Mouse (Mus musculus) layer of hippocampus, postnatal 36 days (tissue): ENCODE measurements around the gene Lnx2. TPM values are rescaled to one million over a fixed set of nuclear protein-coding genes. Genes with fewer than 3 reads are reported as not detected.

ENCODE experiments used
- DNase-seq, 2 experiments: peaks; one replicate each; pipeline ENCODE4 v3.0.0; 2022
- total RNA-seq, 2 experiments: library from RNA; stranded (reverse); gene quantifications; 2 replicates each; pipeline ENCODE4 v1.2.3; 2021

Lnx2 gene
- total RNA-seq, 2 experiments from 2014 or later, result 5.6 to 6.2 TPM

GRCm38 (mm10) chr5:147077305-147078034, 1.1 kb upstream of the Lnx2 start:
- DNase-seq, result peak; percentile 87 to 89

- no peak for DNase-seq
These were observed 396 bp upstream of the Lnx2 start, which contains the start of gene Polr1d for GRCm38 (mm10) chr5:147076799-147077165. Gene Polr1d, plus strand, starts transcription at chr5:147077050.

GRCm38 (mm10) chr5:147075103-147076025, 1.0 kb downstream of the Lnx2 start:
- DNase-seq, result no peak

- no peak for DNase-seq
These were observed 2.6 kb downstream of the Lnx2 start for GRCm38 (mm10) chr5:147073805-147074204.

GRCm38 (mm10) chr5:147071886-147072285, 4.5 kb downstream of the Lnx2 start:
- DNase-seq, result no peak

- no peak for DNase-seq
These were observed 5.4 kb downstream of the Lnx2 start for GRCm38 (mm10) chr5:147070791-147071516.

GRCm38 (mm10) chr5:147068876-147069275, 7.5 kb downstream of the Lnx2 start:
- peak; percentile 75 to 79 for DNase-seq

- no peak for DNase-seq
These were observed 9.4 kb downstream of the Lnx2 start for GRCm38 (mm10) chr5:147066965-147067364.

- no peak for DNase-seq
These were observed 10.3 kb downstream of the Lnx2 start for GRCm38 (mm10) chr5:147066129-147066528.

GRCm38 (mm10) chr5:147063215-147063661, 13.1 kb downstream of the Lnx2 start:
- DNase-seq, result no peak

GRCm38 (mm10) chr5:147060024-147060423, 16.4 kb downstream of the Lnx2 start:
- no peak for DNase-seq

GRCm38 (mm10) chr5:147059319-147059718, 17.1 kb downstream of the Lnx2 start:
- no peak for DNase-seq

- no peak for DNase-seq
These were observed 17.7 kb downstream of the Lnx2 start for GRCm38 (mm10) chr5:147058661-147059060.

- no peak for DNase-seq
These were observed 18.6 kb downstream of the Lnx2 start for GRCm38 (mm10) chr5:147057626-147058414.

- DNase-seq, result no peak
These were observed 19.6 kb downstream of the Lnx2 start for GRCm38 (mm10) chr5:147056712-147057290.

GRCm38 (mm10) chr5:147055572-147056245, 20.7 kb downstream of the Lnx2 start:
- no peak for DNase-seq

GRCm38 (mm10) chr5:147054747-147055270, 21.6 kb downstream of the Lnx2 start:
- DNase-seq, result no peak

GRCm38 (mm10) chr5:147054328-147054727, 22.1 kb downstream of the Lnx2 start:
- no peak for DNase-seq

- DNase-seq, result no peak
These were observed 22.9 kb downstream of the Lnx2 start for GRCm38 (mm10) chr5:147053481-147053880.

GRCm38 (mm10) chr5:147053071-147053470, 23.3 kb downstream of the Lnx2 start:
- no peak for DNase-seq

- DNase-seq, result no peak
These were observed 24.2 kb downstream of the Lnx2 start for GRCm38 (mm10) chr5:147052309-147052558.
